Mouse (Mus musculus): Measurements from ENCODE around the gene Hoxc10. TPM values are rescaled to one million over a fixed set of nuclear protein-coding genes. Genes with fewer than 3 reads are reported as not detected.

Hoxc10 gene
- total and polyA plus RNA-seq, 2 experiments from 2014 or later, result not detected

DNA sequence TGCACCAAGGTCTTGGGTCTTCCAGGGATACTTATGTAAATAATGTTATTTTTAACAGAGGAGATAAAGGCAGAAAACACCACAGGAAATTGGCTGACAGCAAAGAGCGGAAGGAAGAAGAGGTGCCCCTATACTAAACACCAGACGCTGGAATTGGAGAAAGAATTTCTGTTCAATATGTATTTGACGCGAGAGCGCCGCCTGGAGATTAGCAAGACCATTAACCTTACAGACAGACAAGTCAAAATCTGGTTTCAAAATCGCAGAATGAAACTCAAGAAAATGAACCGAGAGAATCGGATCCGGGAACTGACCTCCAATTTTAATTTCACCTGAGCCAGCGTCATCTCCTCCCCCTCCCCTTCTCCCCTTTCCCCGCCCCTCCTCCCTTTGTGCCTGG, 4.1 kb downstream of the Hoxc10 start:
- Histone ChIP-seq H3K27me3 (ENCODE audit: insufficient read depth, low read length) (peaks cover 92% of the 10 kb centered on the region), H3K9me3 (ENCODE audit: low read length) (no peaks in the 10 kb centered on the region; the same call in 1 of the 2 replicates), H3K9ac (replicated peaks; ENCODE audit: low read length, poor library complexity, severe bottlenecking) (no peak overlapping the region), H3K4me1 (ENCODE audit: insufficient read depth, low read length) (no peaks in the 10 kb centered on the region), H3K27ac (ENCODE audit: low read depth, low read length) (no peak overlapping the region), H3K36me3 (ENCODE audit: insufficient read depth, low read length) (no peaks in the 10 kb centered on the region), H3K4me3 (ENCODE audit: low read depth, low read length) (no peak overlapping the region), H3K4me2 (ENCODE audit: low read depth, low read length, poor library complexity, severe bottlenecking) (no peak overlapping the region)
- TF ChIP-seq CTCF (IDR thresholded peaks at IDR 0.05), result peak; percentile 59
- WGBS, result 2% methylated on average over 11 of the region's 12 CpGs
- DNase-seq (ENCODE audit: low spot score) (peak; percentile 49), ATAC-seq (ENCODE audit: low FRiP score) (no peak)

DNA sequence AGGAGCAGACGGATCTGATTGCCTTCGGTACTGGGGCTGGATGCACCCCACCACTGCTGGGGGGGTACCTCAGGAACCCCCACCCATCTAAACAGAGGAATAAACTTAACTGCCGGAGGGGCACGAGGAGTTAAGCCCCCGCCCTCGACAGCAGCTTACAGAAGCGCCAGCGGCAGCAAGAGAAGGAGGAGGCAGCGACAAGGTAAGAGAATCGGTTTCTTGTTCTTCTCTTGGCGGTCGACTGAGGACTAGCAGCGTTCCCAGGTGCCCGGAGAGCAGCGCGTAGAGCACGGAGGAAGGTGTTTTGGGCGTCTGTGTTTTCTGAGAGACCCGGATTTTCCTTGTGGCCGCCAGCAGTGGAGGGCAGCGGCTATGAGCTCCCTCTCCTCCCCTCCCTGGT, 5.7 kb downstream of the Hoxc10 start:
- DNase-seq (ENCODE audit: low spot score), result no peak
- Histone ChIP-seq H3K9me3 (ENCODE audit: low read length) (no peaks in the 10 kb centered on the region), H3K27me3 (ENCODE audit: insufficient read depth, low read length) (peaks cover 91% of the 10 kb centered on the region), H3K27ac (ENCODE audit: low read depth, low read length) (no peak overlapping the region), H3K4me1 (ENCODE audit: insufficient read depth, low read length) (no peaks in the 10 kb centered on the region), H3K9ac (replicated peaks; ENCODE audit: low read length, poor library complexity, severe bottlenecking) (no peak overlapping the region), H3K36me3 (ENCODE audit: insufficient read depth, low read length) (no peaks in the 10 kb centered on the region), H3K4me3 (ENCODE audit: low read depth, low read length) (no peak overlapping the region), H3K4me2 (ENCODE audit: low read depth, low read length, poor library complexity, severe bottlenecking) (no peak overlapping the region)
- 2% methylated on average over 21 of the region's 21 CpGs for WGBS
- TF ChIP-seq CTCF (IDR thresholded peaks at IDR 0.05), result no peak
- ATAC-seq (ENCODE audit: low FRiP score), result no peak

DNA sequence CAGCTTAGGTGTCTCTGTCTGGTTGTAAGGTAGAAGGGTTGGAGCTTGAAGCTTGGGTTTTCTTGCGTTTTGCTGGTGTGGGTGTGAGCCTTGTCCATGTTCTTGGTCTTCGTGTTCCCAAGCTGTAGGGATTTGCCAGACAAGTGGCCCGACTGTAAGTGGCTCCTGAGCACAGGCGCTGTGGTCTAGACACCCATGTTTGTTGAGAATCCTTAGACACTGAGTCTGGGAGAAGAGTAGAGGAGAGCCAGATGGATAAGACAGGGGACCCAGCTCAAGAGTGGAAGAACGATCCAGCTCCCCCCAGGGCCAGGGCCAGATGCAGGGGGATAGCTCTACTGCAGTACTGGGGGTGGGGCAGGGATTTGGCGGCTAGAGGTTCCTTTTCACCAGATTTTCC, 6.2 kb downstream of the Hoxc10 start:
- no peak for ATAC-seq (ENCODE audit: low FRiP score)
- H3K27ac ChIP-seq (ENCODE audit: low read depth, low read length), result no peak overlapping the region
- no peak overlapping the region for H3K4me2 ChIP-seq (ENCODE audit: low read depth, low read length, poor library complexity, severe bottlenecking)

DNA sequence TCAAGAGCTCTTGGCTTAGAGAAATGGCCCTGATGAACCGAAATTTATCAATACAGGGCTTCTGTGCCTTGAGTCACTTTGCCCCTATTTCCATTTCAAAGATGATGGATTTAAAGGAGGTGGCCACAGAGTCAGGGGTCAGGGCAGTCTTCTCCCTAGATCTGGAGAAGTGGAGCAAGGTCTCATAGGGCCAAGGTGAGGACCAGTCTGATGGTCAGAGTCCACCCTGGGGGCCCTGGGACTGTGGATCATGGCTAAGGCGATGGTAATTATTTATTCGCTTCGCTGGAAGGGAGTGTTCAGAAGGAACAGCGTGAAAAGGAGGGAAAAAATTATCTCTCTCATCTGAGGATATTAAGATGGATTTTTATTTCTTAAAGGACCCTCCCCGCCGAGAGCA, 8.4 kb downstream of the Hoxc10 start:
- Histone ChIP-seq H3K4me3 (ENCODE audit: low read depth, low read length) (no peak overlapping the region), H3K9ac (replicated peaks; ENCODE audit: low read length, poor library complexity, severe bottlenecking) (no peak overlapping the region), H3K9me3 (ENCODE audit: low read length) (no peaks in the 10 kb centered on the region), H3K4me2 (ENCODE audit: low read depth, low read length, poor library complexity, severe bottlenecking) (no peak overlapping the region), H3K27ac (ENCODE audit: low read depth, low read length) (no peak overlapping the region), H3K36me3 (ENCODE audit: insufficient read depth, low read length) (no peaks in the 10 kb centered on the region), H3K27me3 (ENCODE audit: insufficient read depth, low read length) (peaks cover 93% of the 10 kb centered on the region), H3K4me1 (ENCODE audit: insufficient read depth, low read length) (no peaks in the 10 kb centered on the region)
- TF ChIP-seq CTCF (IDR thresholded peaks at IDR 0.05), result no peak
- DNase-seq (ENCODE audit: low spot score), result no peak
- no peak for ATAC-seq (ENCODE audit: low FRiP score)
- WGBS, result 6% methylated on average over 7 of the region's 7 CpGs

More for the DNA sequence above, 6.2 kb downstream of the Hoxc10 start:
- TF ChIP-seq CTCF (IDR thresholded peaks at IDR 0.05), result no peak
- WGBS, result 0% methylated on average over 6 of the region's 6 CpGs
- DNase-seq (ENCODE audit: low spot score), result no peak
- no peaks in the 10 kb centered on the region for H3K9me3 ChIP-seq (ENCODE audit: low read length)
- peaks cover 91% of the 10 kb centered on the region for H3K27me3 ChIP-seq (ENCODE audit: insufficient read depth, low read length)
- H3K4me3 ChIP-seq (ENCODE audit: low read depth, low read length), result no peak overlapping the region
- H3K9ac ChIP-seq (replicated peaks; ENCODE audit: low read length, poor library complexity, severe bottlenecking), result no peak overlapping the region
- no peaks in the 10 kb centered on the region for H3K4me1 ChIP-seq (ENCODE audit: insufficient read depth, low read length)
- no peaks in the 10 kb centered on the region for H3K36me3 ChIP-seq (ENCODE audit: insufficient read depth, low read length)

DNA sequence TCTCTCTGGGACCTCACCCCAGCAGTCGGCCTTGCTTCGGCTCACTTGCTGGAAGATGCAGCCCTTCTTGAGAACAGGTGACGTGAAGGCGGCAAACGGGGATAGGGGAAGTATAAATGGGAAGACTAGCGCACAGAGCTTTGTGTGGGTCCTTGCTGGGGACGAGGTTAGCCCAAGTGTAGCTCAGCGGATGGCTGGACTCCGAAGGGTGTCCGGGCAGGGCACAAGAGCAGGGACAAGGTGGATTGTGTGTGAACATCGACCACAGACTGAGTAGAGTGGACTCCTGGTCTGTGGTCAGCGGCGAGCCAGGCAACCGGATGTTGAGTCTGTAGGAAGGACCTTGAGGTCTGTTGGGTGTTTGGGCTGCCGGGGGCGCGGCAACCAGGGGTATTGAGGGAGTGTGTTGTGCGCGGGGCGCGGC, 9.1 kb downstream of the Hoxc10 start:
- H3K4me3 ChIP-seq (ENCODE audit: low read depth, low read length), result no peak overlapping the region
- H3K4me2 ChIP-seq (ENCODE audit: low read depth, low read length, poor library complexity, severe bottlenecking), result no peak overlapping the region
- H3K9ac ChIP-seq (replicated peaks; ENCODE audit: low read length, poor library complexity, severe bottlenecking), result no peak overlapping the region
- no peak overlapping the region for H3K27ac ChIP-seq (ENCODE audit: low read depth, low read length)
- ATAC-seq (ENCODE audit: low FRiP score) (no peak), DNase-seq (ENCODE audit: low spot score) (no peak)
- no peak for TF ChIP-seq CTCF (IDR thresholded peaks at IDR 0.05)
- no peaks in the 10 kb centered on the region for H3K36me3 ChIP-seq (ENCODE audit: insufficient read depth, low read length)
- no peaks in the 10 kb centered on the region for H3K9me3 ChIP-seq (ENCODE audit: low read length)
- peaks cover 93% of the 10 kb centered on the region for H3K27me3 ChIP-seq (ENCODE audit: insufficient read depth, low read length)
- 1% methylated on average over 20 of the region's 21 CpGs for WGBS
- no peaks in the 10 kb centered on the region for H3K4me1 ChIP-seq (ENCODE audit: insufficient read depth, low read length)

DNA sequence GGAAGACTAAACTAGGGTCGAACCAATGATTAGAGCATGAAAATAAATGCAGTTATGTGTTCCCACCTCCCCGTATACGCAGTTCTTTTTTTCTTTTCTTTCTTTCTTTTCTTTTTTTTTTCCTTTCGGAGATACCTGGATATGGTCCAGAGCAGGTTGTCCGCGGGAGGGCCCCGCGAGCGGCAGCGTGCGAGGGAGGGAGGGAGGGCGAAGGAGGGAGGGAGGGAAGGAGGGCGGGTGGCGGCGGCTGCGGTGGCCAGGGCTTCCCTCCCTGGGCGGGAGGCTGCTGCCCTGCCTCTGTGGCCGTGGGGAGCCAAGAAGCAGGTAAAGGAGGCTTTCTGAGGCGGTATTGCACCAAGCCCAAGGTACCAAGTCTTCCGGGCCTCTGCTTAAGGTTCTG, 9.6 kb downstream of the Hoxc10 start, which contains the start of gene Hoxc9:
Gene Hoxc9 (plus strand): TSS at position 269 of the 400 bp plus-strand sequence.
- peaks cover 91% of the 10 kb centered on the region for H3K27me3 ChIP-seq (ENCODE audit: insufficient read depth, low read length)
- no peaks in the 10 kb centered on the region for H3K4me1 ChIP-seq (ENCODE audit: insufficient read depth, low read length)
- no peak within 1 kb of the TSS for H3K4me3 ChIP-seq (ENCODE audit: low read depth, low read length)
- no peak within 1 kb of the TSS for H3K9ac ChIP-seq (replicated peaks; ENCODE audit: low read length, poor library complexity, severe bottlenecking)
- no peak within 1 kb of the TSS for H3K27ac ChIP-seq (ENCODE audit: low read depth, low read length)
- H3K4me2 ChIP-seq (ENCODE audit: low read depth, low read length, poor library complexity, severe bottlenecking), result no peak within 1 kb of the TSS
- no peaks in the 10 kb centered on the region for H3K36me3 ChIP-seq (ENCODE audit: insufficient read depth, low read length)
- no peaks in the 10 kb centered on the region for H3K9me3 ChIP-seq (ENCODE audit: low read length)
- DNase-seq (ENCODE audit: low spot score) (no peak), ATAC-seq (ENCODE audit: low FRiP score) (no peak)
- WGBS, result 2% methylated on average over 7 of the region's 20 CpGs
- no peak for TF ChIP-seq CTCF (IDR thresholded peaks at IDR 0.05)
